Mouse (Mus musculus): Measurements from ENCODE around the gene Adamts20.

DNA sequence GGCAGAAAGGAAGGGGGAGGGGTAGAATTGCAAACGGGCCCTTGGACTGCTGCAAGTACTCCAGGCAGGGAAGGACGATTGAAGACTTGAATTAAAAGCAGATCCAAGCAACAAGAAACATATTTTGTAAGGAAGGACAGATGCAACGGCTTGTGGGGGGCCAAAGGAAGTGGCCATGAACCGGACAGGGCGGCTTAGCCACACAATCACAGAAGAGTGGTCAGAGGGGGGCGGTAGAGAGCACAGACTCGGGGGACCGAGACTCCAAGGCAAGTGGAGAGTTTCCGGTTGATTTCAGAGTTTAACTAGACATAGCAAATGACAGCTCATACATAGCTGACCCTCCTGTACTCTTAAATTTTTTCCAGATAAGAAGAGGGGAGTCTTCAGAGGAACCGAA lies 30.7 kb upstream of the Adamts20 start:
- TF ChIP-seq CEBPB (IDR thresholded peaks at IDR 0.05; ENCODE audit: insufficient read depth, poor library complexity, severe bottlenecking) (no peak), TCF3 (IDR thresholded peaks at IDR 0.05; ENCODE audit: insufficient read length, low read depth) (no peak), POLR2A (IDR thresholded peaks at IDR 0.05; ENCODE audit: insufficient read length, low read depth) (no peak), SRF (IDR thresholded peaks at IDR 0.05; ENCODE audit: control insufficient read depth, insufficient read length, low read depth) (no peak), TCF12 (IDR thresholded peaks at IDR 0.05; ENCODE audit: insufficient read depth, poor library complexity, severe bottlenecking) (no peak), MYOD1 (IDR thresholded peaks at IDR 0.05; ENCODE audit: control insufficient read depth in 1 of 3, insufficient read length in 2 of 3, low read depth in 2 of 3) (no peak), REST (IDR thresholded peaks at IDR 0.05; ENCODE audit: insufficient read depth, insufficient read length) (no peak), E2F4 (IDR thresholded peaks at IDR 0.05; ENCODE audit: insufficient read depth) (no peak), MYOG (IDR thresholded peaks at IDR 0.05; ENCODE audit: control insufficient read depth in 1 of 3, insufficient read depth in 1 of 3, insufficient read length in 2 of 3, low read depth in 2 of 3) (no peak), MAX (IDR thresholded peaks at IDR 0.05; ENCODE audit: low read depth) (no peak), USF1 (IDR thresholded peaks at IDR 0.05; ENCODE audit: low read depth) (no peak), POLR2AphosphoS2 (IDR thresholded peaks at IDR 0.05; ENCODE audit: insufficient read length, low read depth) (no peak)
